Mouse (Mus musculus) adrenal gland, postnatal 36 days (tissue): ENCODE measurements around the gene Crct1. TPM values are rescaled to one million over a fixed set of nuclear protein-coding genes. Genes with fewer than 3 reads are reported as not detected.

Experiments used
- DNase-seq, 2 experiments: peaks; one replicate each; pipeline ENCODE4 v3.0.0; 2021; ENCODE audit warnings: mixed read lengths in 1 of 2
- long read RNA-seq, 2 experiments: library from polyadenylated mRNA; stranded (forward); transcript quantifications; one replicate each; pipeline ENCODE4 v2.0.0; 2021; ENCODE audit warnings: borderline sequencing depth in 2 of 2
- total RNA-seq, 2 experiments: library from RNA; stranded (reverse); gene quantifications; 2 replicates each; pipeline ENCODE4 v1.2.3; 2021

The Crct1 gene
- total RNA-seq: not detected
- long read RNA-seq, experiment 1: 0 reads
- long read RNA-seq, experiment 2: 0 reads

DNA sequence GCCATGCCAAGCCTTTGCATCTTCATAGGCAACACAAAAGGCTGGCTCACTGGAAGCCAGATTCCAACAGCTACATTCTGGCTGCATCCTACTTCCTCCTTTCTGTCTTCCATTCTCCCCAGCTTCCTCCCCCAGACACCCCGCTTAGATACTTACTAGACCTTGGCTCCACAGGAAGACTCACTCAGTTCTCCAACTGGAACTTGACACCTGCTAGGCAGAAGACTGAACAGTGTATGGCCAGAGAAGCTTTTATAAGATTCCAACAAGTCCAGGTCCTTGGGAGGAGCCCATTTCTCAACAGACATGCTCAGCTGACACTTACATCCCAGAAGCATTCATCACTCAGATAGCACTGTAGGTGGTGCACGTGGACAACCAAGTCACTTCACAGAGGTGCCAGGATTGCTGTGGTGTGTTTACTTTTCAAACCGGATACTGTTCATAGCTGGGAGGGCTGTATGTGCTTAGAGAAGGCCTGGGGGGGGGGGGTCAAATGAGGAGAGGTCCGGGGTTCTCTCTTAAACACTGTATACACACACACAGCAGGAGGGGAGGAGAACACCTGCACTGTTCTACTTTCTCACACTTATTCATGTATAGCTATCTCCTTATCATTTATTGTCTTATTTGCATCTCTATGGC lies at the start of gene Crct1:
Gene Crct1, minus strand, starts transcription at position 228 of the 645 bp plus-strand sequence.
- no peak for DNase-seq

DNA sequence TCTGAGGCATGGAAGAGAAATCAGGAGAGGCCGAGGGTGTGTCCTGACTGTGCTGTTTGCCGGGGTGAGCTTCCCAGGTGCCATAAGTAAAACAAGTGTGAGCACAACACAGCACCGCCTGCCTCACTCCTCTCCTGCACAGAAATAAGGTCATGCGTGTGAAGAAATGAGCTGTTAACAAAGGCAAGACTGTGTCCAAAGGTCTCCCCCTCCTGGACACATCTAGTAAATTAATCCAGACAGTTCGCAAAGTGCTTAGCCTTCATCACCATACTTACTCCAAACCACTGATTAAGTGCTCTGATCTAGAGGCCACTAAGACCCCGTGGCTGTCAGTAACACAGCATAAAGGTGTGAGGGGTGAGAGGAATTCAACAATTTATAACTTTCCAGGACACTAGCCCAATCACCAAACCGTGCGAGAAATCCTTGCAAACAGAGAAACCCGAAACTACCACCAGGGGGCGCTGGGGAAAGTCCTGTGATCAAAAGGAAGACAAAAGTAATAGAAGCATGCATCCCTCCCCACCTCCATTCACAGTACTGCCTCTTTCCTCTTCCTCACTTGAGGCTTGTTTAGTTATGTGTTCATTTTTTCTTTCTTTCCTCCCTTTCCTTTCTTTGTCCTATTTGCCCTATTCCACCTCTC lies 37.5 kb upstream of the Crct1 start:
- peak; percentile 10 to 30 for DNase-seq

DNA sequence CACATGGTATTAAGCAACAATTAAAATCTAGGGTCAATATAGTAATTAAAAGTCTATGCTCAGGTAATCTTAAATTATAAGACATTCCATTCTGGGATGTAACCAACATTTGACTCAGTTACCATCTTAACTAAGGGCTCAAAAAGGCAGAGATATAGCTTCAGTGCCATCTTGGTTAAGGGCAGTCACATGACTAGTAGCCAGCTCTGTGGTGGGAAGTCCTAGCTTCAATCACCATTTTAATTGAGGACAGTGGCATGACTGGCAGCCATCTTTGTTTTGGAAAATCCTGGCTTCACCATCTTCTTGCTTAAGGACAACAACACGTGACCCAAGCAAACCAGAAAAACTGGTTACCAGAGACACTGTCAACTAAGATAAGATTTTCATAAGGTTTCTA lies 34.7 kb upstream of the Crct1 start:
- DNase-seq: no peak

DNA sequence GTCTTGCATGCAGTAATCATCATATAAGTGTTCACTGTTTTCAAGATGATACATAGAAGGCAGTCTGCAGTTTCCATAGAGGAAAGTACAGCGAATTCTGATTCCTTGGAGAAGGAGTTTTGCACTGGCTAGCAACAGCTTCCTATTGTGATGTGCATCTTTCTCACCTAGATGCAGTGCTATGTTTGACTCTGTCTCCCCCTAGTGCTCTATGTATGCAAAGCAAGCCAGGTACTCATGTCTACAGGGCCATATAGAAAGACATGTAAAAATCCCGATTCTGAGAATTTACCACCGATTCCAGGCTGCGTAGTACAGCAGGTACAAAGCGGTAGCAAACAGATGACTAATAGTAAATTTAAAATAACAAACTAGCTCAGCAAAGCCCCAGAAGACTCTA lies 16.0 kb upstream of the Crct1 start:
- no peak for DNase-seq

DNA sequence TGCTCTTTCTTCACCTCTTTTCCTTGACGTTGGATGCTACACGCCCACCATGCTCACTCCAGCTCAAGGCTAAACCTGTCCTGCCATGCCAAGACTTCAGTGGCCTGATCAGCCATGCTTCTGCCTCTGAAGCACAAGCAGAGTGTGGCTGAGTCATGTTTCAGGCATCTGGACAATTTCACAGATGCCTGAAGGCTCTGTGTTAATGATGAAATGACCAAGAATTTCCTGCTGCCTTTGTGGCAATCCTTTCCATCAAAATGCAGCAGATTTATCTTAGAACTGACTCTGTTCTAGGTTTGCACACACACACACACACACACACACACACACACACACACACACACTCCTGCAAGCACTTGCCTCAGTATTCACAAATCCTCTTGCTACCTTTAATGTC lies 10.0 kb upstream of the Crct1 start:
- DNase-seq: no peak

DNA sequence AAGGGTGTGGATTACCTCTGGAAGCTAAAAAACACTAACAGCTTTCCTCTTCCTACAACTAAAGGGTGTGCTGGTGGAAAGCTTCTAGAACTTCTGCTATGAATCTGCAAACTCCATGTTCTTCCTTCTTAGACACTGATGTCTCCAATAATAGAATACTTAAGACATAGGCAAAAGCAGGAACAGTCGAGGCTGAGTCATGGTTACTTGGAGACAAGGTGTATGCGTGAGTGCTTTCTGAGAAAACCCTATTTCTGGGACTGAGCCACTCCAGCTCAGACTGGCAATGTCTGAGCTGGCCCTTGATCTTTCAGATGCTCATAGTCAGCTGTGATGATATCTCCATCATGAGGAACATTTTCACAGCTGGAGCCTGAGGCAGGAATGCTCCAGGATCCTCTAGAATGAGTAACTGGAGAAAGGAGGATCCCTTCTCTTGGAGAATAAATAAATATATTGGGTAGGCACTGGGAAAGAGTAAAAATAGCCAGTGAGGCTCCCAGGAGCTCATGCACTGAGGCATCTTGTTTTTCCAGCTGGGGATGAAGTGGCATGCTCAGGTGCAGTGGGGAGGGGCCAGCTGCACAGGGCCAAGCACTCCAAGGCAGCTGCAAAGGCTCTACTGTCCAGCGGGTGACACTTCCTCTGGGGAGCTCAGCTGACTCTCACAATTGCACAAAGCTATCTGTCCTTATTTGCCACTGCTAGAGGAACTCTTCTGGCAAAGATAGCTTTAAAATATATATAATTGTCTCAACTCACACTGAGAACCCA lies 8.1 kb upstream of the Crct1 start:
- DNase-seq: no peak

DNA sequence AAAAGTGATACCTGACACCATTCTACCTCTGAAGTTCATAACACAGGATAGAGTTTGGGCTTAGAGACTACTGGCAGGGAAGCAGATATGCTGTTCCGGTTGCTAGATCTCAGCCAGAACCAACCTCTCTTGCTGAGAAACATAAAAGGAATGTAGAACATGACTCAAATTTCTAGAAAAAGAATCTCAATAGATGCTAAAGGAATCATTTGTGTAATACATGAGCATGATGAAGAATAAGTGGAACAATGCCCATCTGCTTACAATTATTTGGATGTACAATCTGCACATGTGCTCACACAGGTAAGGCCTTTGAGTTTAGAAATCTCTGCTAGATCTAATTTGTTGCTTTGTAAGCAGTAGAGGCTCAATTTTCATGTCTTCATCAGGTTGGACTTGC lies 5.7 kb upstream of the Crct1 start:
- DNase-seq: no peak

DNA sequence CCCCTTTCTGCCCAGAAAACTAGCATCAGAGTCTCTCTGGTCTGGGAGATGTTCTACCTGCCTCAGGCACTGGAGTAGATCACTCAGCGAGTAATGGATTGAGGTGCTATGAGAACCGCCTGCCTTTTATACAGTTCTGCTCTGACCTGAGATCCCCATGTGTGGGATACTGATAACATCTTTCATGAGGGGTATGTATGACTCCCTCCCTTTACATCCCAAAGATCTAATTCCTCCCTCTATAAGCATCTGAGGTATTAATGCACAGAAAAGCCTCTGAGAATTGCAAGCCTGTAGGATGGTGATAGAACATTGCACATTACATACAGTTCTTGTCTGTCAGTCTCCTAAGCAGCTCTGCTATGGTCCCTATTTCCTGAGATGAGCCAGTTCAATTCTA lies 3.5 kb upstream of the Crct1 start, which contains the start of gene Lce1m:
Gene Lce1m, minus strand, starts transcription at position 101 of the 400 bp plus-strand sequence.
- DNase-seq: no peak

DNA sequence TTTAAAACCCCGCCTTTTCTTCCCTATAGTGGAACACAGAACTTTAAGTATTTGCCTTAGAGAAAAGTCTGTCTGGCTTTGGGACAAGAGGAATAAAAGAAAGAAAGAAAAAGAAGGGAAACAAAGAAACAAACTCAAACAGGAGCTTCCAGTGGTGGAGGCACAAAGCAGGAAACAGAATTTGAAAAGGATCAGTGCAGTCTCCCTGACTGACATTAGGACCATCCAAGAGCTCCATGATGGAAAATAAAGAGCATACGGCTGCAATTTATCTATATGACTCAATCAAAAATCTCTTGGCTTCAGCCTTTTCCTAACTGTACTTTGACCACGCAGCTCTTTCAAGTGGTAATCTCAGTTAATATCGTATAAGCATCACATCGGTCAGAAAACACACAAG lies 616 bp downstream of the Crct1 start:
- no peak for DNase-seq

DNA sequence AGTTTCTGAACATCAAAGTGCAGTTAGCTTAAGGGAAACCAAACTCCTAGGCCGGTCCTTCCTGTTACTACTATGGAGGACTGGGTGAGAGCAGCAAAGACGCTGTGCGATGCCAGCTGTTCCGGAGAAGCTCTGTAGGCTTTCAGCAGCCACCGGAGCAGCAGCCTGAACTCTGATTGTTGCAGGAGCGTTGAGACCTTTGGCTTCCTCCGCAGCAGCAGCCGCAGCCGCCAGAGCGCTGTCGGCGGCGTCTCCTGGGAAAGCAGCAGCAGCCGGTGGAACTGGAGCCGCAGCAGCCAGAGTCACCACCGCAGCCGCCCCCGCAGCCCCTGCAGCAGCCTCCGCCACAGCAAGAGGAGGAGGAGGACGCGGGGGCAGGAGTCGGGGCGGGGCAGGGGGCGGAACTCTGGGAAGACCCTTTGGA lies 1.1 kb downstream of the Crct1 start:
- peak; percentile 11 to 23 for DNase-seq

DNA sequence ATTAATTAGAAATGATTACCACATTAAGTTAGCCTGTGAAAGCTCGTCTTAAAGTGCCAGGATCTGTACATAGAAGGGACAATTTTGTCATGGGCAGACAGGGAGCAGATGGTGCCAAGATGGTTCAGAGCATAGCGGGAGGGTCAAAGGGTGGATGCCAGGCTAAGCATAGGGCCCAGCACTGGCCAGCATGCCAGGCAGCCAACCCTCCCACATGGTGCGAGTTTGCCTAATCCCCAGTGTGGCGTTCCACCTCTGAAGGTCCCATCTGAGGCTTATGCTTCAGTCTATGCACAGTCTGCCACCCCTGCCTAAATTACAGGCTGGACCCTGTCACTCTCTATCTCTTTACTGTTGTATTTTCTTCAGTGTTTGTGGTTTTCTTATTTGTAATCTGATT lies 12.6 kb downstream of the Crct1 start:
- no peak for DNase-seq

DNA sequence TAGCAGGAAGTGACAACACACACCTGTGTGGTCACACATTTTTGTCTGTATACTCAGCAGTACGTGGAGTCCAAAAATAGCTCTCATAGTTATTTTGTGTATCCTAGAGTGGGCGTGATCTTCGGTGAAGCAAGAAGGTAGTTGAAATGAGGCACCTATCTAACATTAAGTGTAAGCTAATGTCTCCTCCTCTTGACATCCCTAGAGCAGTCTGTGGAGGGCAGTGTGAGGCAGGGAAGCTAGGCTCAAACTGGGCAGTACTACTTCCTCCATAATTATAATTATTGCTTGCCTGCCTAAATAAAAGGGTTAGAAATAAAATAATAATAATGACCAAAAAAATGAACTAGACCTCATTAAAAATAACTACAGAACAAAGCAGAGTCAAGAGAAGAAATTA lies 14.9 kb downstream of the Crct1 start:
- no peak for DNase-seq

DNA sequence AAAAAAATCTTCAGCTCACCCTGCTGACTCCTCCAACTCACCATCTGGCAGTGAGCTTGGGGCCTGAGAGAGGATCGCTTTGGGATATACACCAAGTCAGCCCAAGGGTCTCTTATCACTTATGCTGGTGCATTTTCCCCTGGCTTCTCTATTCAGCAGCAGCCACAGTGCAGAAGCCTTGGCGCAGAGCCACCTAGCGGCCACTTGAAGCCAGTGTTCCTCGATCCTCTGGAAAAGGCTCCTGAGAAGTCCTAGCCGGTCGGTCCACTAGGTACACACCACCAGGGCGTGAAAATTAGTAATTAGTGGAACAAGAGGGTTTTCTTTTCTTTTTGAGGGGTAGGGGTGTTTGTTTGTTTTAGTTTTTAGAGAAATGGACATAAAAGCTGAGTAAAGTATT lies 16.8 kb downstream of the Crct1 start:
- peak; percentile 74 to 79 for DNase-seq

DNA sequence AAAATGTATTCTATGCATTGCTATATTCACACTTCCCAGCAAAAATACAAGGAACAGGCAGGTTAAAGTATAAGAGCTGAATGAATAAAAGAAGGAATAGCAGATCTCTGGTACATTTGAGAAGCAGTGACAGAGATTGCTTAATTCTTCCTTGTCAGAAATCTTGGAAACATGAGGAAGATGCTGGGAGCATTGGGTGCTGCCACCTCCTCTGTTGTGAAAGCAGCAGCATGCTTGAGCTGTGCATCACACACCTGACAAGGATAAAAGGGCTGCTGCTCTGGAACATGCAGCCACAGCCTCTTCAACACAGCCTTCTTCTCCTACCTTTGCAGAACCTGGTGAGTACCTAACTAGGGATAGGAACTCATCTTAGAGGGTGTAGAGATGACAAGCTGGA lies 23.6 kb downstream of the Crct1 start, which contains the start of gene Lce3f:
Gene Lce3f, plus strand, starts transcription at position 301 of the 400 bp plus-strand sequence.
- no peak for DNase-seq

DNA sequence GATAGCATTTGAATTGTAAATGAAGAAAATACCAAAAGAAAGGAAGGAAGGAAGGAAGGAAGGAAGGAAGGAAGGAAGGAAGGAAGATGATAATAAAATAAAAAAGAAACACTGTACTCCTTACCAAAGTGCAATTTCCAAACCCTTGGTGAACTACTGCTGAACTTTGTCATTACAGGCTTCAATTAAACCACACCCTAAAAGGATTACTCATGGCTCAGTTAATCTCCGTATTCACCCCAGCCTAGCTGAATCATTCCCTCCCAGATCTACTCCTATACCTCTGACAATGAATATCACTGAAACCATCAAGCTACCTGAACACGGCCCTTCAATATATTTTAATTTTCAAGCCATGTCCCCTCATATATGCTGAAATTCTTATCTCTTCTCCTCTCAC lies 37.0 kb downstream of the Crct1 start:
- DNase-seq: no peak

DNA sequence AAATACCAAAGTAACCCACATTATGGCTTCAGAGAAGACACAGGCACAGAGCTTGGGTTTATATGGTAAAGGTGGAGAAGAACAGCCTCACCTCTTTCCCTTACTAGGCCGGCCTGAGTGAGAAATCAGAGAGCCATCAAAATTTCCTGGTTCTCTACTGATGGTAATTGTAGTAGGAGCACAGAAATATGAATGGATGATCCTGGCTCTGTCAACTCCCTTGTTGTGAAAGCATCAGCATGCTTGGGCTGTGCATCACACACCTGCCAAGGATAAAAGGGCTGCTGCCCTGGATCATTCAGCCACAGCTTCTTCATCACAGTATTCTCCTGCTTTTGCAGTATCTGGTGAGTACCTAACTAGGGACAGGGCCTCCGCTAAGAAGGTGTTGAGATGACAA lies 48.7 kb downstream of the Crct1 start, which contains the start of gene Lce3e:
Gene Lce3e, plus strand, starts transcription at position 301 of the 400 bp plus-strand sequence.
- no peak for DNase-seq

Other genes with a start within 250 kb of the Crct1 start
- gene Lce1i, start 236.8 kb downstream of the Crct1 start, total RNA-seq: not detected
- not detected for gene Lce1j, start 225.2 kb downstream of the Crct1 start, total RNA-seq
- gene Lce1k, start 207.8 kb downstream of the Crct1 start, total RNA-seq: not detected
- gene Kprp, start 188.4 kb downstream of the Crct1 start, total RNA-seq: not detected
- gene Lce1l, start 164.4 kb downstream of the Crct1 start, total RNA-seq: not detected
- gene 2310050C09Rik, start 145.5 kb downstream of the Crct1 start, total RNA-seq: not detected
- gene Lce3a, start 89.5 kb downstream of the Crct1 start, total RNA-seq: not detected
- gene Lce3b, start 82.7 kb downstream of the Crct1 start, total RNA-seq: not detected
- gene Lce3c, start 71.2 kb downstream of the Crct1 start, total RNA-seq: not detected
- gene Lce3d, start 58.3 kb downstream of the Crct1 start, total RNA-seq: not detected
- gene Lce3e, start 48.6 kb downstream of the Crct1 start, total RNA-seq: not detected
- not detected for gene Lce3f, start 23.5 kb downstream of the Crct1 start, total RNA-seq
- gene Lce1m, start 3.4 kb upstream of the Crct1 start, total RNA-seq: not detected
- not detected for gene Gm4858, start 53.1 kb upstream of the Crct1 start, total RNA-seq
- not detected for gene Crnn, start 129.1 kb upstream of the Crct1 start, total RNA-seq
- gene Flg2, start 181.6 kb upstream of the Crct1 start, total RNA-seq: not detected